Mouse (Mus musculus) cerebellum, adult 2 months (tissue): ENCODE data around the gene Cdk9. TPM values are rescaled to one million over a fixed set of nuclear protein-coding genes. Genes with fewer than 3 reads are reported as not detected.

ENCODE experiments used
- DNase-seq, 2 experiments: peaks; one replicate each; pipeline ENCODE4 v3.0.0; 2021
- H3K27ac ChIP-seq: fragments of 200-500 bp; 2 replicates; pipeline ENCODE4 v1.5.1; 2012; ENCODE audit warnings: low read length, control low read depth, inconsistent platforms; ENCODE audit not compliant: insufficient read depth
- H3K27me3 ChIP-seq: fragments of 200-500 bp; 2 replicates; pipeline ENCODE4 v1.6.1; 2012; ENCODE audit warnings: inconsistent platforms, mild to moderate bottlenecking, low read length, moderate library complexity; ENCODE audit not compliant: control insufficient read depth, insufficient read depth
- H3K4me1 ChIP-seq: fragments of 200-500 bp; 2 replicates; pipeline ENCODE4 v1.6.1; 2011; ENCODE audit warnings: low read length; ENCODE audit not compliant: control insufficient read depth, insufficient read depth
- H3K4me3 ChIP-seq: fragments of 200-500 bp; replicated peaks from 2 replicates; pipeline ENCODE3; 2011; ENCODE audit warnings: mild to moderate bottlenecking, low read depth, low read length, control low read depth; ENCODE audit not compliant: insufficient read depth
- CTCF ChIP-seq: fragments of 200-500 bp; IDR thresholded peaks from 2 replicates; pipeline ENCODE4 v1.5.1; 2011; ENCODE audit warnings: low read depth, mild to moderate bottlenecking, control low read depth, low read length, moderate library complexity, borderline replicate concordance; ENCODE audit not compliant: insufficient read depth
- POLR2A ChIP-seq: fragments of 200-500 bp; IDR thresholded peaks from 2 replicates; pipeline ENCODE4 v1.6.1; 2011; ENCODE audit warnings: low read length, control low read depth, borderline replicate concordance; ENCODE audit not compliant: insufficient read depth
- WGBS: fragments of 180-500 bp; shearing (Covaris S2); methylation state at CpG from one replicate; pipeline ENCODE4 v1.1.7; 2018; 5-methylcytosine and 5-hydroxymethylcytosine counted together
- polyA plus RNA-seq: library from polyadenylated mRNA; depleted of rRNA; stranded (reverse); fragments of >200 nt; gene quantifications from 2 replicates; pipeline ENCODE4 v1.2.3, GENCODE M21; 2012

Cdk9 gene
- polyA plus RNA-seq, 1 experiment: 186 TPM

DNA sequence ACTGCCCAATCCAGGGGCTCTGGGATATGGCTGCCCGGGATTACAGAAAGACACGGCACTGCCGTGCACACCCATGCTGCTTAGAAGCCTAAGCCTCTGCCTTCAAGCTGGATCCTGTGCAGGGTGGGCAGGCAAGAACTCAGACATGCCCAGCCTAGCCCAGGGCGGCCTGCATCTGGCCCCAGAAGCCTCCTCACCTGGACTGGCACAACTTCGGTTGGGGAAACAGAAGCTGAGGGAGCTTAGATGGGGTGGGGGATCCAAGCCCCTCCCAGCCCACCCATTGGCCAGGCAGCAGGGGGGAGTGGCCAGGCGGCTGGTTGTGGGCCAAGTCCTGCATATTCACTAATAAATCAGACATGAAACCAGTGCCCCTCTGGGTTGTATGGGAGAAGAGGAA lies 31.1 kb downstream of the Cdk9 start:
- no peak for TF ChIP-seq CTCF
- TF ChIP-seq POLR2A: no peak
- 46% methylated on average over 6 of the region's 6 CpGs for WGBS
- H3K27me3 ChIP-seq: no peaks in the 10 kb centered on the region
- no peak overlapping the region for H3K27ac ChIP-seq
- no peak overlapping the region for H3K4me3 ChIP-seq
- DNase-seq: no peak
- no peaks in the 10 kb centered on the region for H3K4me1 ChIP-seq

- Histone ChIP-seq H3K4me1 (no peaks in the 10 kb centered on the region), H3K27ac (no peak overlapping the region), H3K27me3 (no peaks in the 10 kb centered on the region), H3K4me3 (no peak overlapping the region)
- TF ChIP-seq POLR2A (no peak), CTCF (no peak)
- no peak for DNase-seq
- 79% methylated on average over 19 of the region's 19 CpGs for WGBS
Observed at GRCm38 (mm10) chr2:32680961-32681650, 31.8 kb downstream of the Cdk9 start.

DNA sequence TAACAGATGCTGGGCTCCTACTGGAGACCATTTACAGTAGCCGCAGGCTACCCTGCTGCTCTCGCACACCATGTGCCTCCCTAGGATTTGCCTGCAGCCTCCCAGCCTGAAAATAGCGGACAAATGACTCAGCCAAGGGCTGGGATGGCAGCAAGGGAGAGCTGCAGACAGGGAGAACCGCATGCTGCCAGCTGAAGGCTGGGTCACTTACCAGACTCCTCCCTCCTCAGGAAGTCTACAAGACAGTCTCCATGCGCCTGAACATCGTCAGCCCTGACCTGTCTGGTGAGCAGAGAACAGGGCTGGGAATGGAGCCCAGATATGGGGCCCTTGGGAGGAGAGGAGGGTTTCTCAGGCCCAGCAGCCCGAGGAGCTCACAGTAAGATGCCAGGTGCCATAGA lies 32.8 kb downstream of the Cdk9 start:
- H3K4me1 ChIP-seq: no peaks in the 10 kb centered on the region
- TF ChIP-seq POLR2A (no peak), CTCF (no peak)
- H3K27me3 ChIP-seq: no peaks in the 10 kb centered on the region
- no peak overlapping the region for H3K27ac ChIP-seq
- DNase-seq: no peak
- no peak overlapping the region for H3K4me3 ChIP-seq
- 26% methylated on average over 7 of the region's 7 CpGs for WGBS

GRCm38 (mm10) chr2:32677683-32678082 lies 35.2 kb downstream of the Cdk9 start:
- Histone ChIP-seq H3K4me1 (no peaks in the 10 kb centered on the region), H3K27me3 (no peaks in the 10 kb centered on the region), H3K4me3 (no peak overlapping the region), H3K27ac (no peak overlapping the region)
- TF ChIP-seq POLR2A (no peak), CTCF (no peak)
- DNase-seq: no peak
- WGBS: 94% methylated on average over 7 of the region's 7 CpGs

- TF ChIP-seq POLR2A (no peak), CTCF (no peak)
- no peak overlapping the region for H3K27ac ChIP-seq
- no peak for DNase-seq
- H3K4me3 ChIP-seq: no peak overlapping the region
- H3K27me3 ChIP-seq: no peaks in the 10 kb centered on the region
- no peaks in the 10 kb centered on the region for H3K4me1 ChIP-seq
- 90% methylated on average over 3 of the region's 3 CpGs for WGBS
Observed at GRCm38 (mm10) chr2:32676821-32677220, 36.1 kb downstream of the Cdk9 start.

- no peaks in the 10 kb centered on the region for H3K27me3 ChIP-seq
- no peaks in the 10 kb centered on the region for H3K4me1 ChIP-seq
- WGBS: 77% methylated on average over 16 of the region's 16 CpGs
- H3K27ac ChIP-seq: no peak overlapping the region
- TF ChIP-seq POLR2A (no peak), CTCF (no peak)
- no peak overlapping the region for H3K4me3 ChIP-seq
- no peak for DNase-seq
Observed at GRCm38 (mm10) chr2:32673176-32673917, 39.5 kb downstream of the Cdk9 start.

DNA sequence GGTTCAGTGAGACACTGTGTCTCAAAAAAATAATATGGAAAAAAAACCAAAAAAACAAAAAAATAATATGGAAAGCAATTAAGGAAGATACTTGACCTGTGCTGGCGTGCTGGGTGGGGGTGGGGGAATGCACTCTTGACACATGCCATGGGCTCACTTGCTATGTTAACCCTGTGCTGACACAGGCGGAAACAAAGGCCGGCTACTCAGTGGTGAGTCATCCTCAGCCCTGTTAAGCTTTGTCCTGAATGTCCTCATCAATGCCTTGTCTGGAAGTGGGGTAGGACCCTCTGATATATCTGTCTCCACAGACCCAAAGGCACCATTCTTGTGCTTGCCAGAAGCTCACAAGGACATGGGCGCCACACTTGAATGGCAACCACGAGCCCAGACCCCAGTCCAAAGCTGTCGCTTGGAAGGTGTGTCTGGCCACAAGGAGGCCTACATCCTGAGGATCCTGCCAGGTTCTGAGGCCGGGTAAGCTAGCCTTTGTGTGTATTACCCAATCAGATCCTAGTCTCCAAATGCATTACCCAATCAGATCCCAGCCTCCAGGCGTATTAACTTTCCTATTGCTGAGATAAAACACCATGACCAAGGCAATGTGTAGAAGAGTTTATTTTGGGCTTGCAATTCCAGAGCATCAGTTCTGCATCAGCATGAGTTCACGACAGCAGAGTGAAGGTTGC lies 40.8 kb downstream of the Cdk9 start:
- no peak for DNase-seq
- H3K4me3 ChIP-seq: no peak overlapping the region
- H3K27ac ChIP-seq: no peak overlapping the region
- no peak for TF ChIP-seq POLR2A
- no peak for TF ChIP-seq CTCF
- H3K4me1 ChIP-seq: no peaks in the 10 kb centered on the region
- no peaks in the 10 kb centered on the region for H3K27me3 ChIP-seq
- WGBS: 71% methylated on average over 9 of the region's 9 CpGs
